Mouse (Mus musculus) duodenum, adult 2 months (tissue): ENCODE measurements around the gene Zfp385a. TPM values are rescaled to one million over a fixed set of nuclear protein-coding genes. Genes with fewer than 3 reads are reported as not detected.

Source experiments
- polyA plus RNA-seq: library from polyadenylated mRNA; depleted of rRNA; stranded (reverse); fragments of >200 nt; gene quantifications from 2 replicates; pipeline ENCODE4 v1.2.3, GENCODE M21; 2012; ENCODE audit warnings: low replicate concordance; rRNA removed

The Zfp385a gene
- 7.2 and 8.2 TPM in 2 replicates for polyA plus RNA-seq

DNA sequence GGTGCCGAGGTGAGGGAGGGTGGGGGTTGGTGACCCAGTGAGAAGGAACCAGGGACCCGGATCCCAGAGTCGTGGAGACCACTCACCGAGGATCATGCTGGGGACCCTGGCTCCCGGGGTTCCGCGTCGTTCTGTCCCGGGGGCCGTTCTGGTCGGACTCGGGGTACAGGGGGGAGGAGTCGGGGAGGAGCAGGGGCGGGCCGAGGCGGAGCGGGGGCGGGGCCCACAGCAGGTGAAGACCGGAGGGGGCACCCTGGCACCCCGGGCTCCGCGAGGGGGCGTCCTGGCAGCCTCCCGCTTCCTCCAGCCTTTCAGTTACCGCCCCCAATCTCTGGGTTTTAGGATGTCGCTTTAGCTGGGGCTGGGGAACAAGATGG lies at the start of gene Zfp385a:
Zfp385a (minus strand) TSS at position 133 of the 377 bp plus-strand sequence.

DNA sequence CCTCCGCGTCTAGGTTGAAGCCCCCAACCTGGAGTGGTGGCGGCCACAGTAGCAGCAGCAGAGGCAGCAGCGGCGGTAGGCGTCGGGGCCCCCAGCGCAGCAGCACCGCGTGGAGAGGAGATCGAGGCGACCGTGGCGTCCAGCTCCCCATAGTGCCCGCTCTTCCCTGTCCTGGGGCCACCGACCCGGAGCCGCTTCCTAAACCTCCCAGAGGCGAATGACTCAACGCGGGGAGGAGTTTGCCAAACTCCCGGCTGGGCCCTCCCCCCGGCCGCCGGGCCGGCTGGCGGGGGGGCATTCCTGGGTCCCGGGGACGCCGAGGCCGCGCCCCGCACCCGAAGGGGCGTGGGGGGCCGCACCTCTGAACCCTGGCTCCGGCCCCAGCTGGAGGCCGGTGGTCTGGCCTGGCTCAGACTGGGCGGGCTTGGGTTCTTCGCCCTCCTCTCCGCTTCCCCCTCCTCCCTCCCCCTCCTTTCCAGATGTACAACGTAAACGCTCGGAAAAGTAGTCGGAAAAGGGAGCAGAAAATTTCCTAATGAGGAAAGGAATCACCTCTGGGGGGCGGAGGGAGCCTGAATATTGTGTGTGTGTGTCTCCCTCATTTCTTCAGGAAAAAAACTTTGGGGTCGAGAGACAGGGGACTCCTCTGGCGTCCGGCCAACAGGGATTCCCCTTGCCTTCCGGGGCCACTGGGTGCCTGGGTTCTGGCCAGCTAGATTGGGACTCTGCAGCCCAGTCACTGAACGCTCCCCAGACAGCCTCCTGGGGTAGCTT lies 26.7 kb upstream of the Zfp385a start, which contains the start of gene Itga5:
Itga5 (minus strand) TSS at position 388 of the 774 bp plus-strand sequence.

DNA sequence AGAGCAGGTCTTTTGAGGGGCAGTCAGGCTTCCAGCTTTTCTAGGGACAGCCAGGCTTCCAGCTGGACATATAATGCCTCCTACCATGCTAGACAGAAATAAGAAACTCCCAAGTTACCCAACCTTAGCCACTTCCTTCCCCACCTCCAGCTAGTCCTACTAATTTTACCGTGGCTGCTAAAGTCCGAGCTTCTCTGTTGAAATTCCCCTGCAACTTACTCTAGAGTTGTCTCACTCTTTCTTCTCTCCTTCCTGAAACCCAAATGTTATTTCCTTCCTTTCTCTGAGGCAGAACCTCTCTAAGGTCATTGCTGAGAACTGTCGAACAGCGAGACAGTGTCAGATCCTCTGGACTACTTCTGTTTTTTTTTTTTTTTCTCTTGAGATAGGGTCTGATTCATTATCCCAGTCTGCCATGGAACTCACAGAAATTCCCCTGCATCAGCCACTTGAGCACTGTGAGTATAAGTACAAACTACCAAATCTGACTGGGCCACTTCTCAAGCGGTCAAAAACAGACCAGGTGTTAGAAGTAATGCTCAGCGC lies 29.5 kb downstream of the Zfp385a start, which contains the start of gene Gpr84:
Gpr84 (minus strand) TSS at position 248 of the 546 bp plus-strand sequence.

DNA sequence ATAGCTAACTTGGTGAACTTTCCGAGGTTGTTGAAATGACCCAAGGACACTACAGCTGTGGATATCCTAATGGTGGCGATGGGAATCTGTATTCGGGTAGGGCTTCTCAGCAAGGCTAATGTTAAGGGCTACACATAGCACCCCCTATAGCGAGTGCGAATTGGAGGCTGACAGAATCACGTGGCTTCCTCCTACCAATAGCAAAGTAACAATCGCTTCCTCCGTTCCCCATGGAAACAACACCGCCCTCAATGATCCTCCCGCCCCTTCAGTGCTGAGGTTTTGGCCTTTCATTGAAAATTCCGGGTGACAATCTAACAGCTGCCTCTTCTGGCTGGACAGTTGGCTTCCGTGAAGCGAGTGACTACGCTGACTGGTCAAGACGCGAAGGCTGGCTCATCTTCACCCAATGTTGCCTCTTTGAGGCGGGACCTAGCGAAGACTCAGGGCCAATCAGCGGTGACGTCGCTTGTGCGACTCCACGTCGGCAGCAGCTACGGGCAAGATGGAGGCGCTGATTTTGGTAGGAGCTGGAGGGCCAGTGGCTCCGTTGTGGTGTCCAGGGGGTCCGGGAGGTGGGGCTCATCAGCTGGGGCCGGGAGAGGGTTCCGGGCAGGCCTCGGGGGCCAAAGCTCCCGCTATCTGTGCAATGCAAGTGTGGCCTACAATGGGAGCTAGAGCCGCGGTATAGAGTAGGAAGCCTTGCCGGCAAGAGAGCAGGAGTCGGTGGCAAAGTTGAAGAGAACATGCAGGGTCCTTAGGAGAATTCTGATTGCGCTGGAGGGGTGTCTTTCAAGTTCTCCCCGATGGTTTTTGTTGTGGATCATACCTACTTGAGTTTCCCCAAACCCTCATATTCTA lies 67.2 kb downstream of the Zfp385a start, which contains the start of gene Copz1:
Copz1 (plus strand) TSS at position 296 of the 861 bp plus-strand sequence.

Other genes starting within 250 kb of the Zfp385a start
- gene Smug1, start 173.0 kb downstream of the Zfp385a start, polyA plus RNA-seq = 6.7 and 12.1 TPM in 2 replicates
- gene Cbx5, start 100.3 kb downstream of the Zfp385a start, polyA plus RNA-seq = 1.2 and 2.5 TPM in 2 replicates
- gene Hnrnpa1, start 99.7 kb downstream of the Zfp385a start, polyA plus RNA-seq = 9.0 and 9.4 TPM in 2 replicates
- 0.39 and 1.4 TPM in 2 replicates for gene Nfe2, start 81.7 kb downstream of the Zfp385a start, polyA plus RNA-seq
- gene Copz1, start 67.4 kb downstream of the Zfp385a start, polyA plus RNA-seq = 78.5 and 114 TPM in 2 replicates
- 0.26 TPM in 1 of 2 replicates, not detected in the other for gene Gpr84, start 29.5 kb downstream of the Zfp385a start, polyA plus RNA-seq
- gene Itga5, start 26.7 kb upstream of the Zfp385a start, polyA plus RNA-seq = 8.3 and 11.9 TPM in 2 replicates
- not detected in 2 replicates for gene Gtsf1, start 90.4 kb upstream of the Zfp385a start, polyA plus RNA-seq
- not detected in 2 replicates for gene Gtsf2, start 108.4 kb upstream of the Zfp385a start, polyA plus RNA-seq
- 3.0 and 4.2 TPM in 2 replicates for gene Nckap1l, start 113.7 kb upstream of the Zfp385a start, polyA plus RNA-seq
- gene Pde1b, start 162.9 kb upstream of the Zfp385a start, polyA plus RNA-seq = 3.8 and 4.2 TPM in 2 replicates
- gene Ppp1r1a, start 197.9 kb upstream of the Zfp385a start, polyA plus RNA-seq = 2.8 and 7.8 TPM in 2 replicates
- not detected in 2 replicates for gene Glycam1, start 225.0 kb upstream of the Zfp385a start, polyA plus RNA-seq